Mouse (Mus musculus): ENCODE measurements around the gene Rnase4. TPM values are rescaled to one million over a fixed set of nuclear protein-coding genes. Genes with fewer than 3 reads are reported as not detected.

The Rnase4 gene
- polyA plus RNA-seq, 1 experiment from 2014 or later = 68.6 TPM

GRCm38 (mm10) chr14:51140342-51140741 lies 49.5 kb downstream of the Rnase4 start:
- Histone ChIP-seq H3K4me2 (no peak overlapping the region), H3K9ac (no peak overlapping the region), H3K9me3 (no peaks in the 10 kb centered on the region), H3K27me3 (no peaks in the 10 kb centered on the region), H3K4me3 (no peak overlapping the region), H3K4me1 (no peaks in the 10 kb centered on the region), H3K27ac (no peak overlapping the region), H3K36me3 (no peaks in the 10 kb centered on the region)
- no peak for ATAC-seq (ENCODE audit: insufficient number of reproducible peaks, low FRiP score, low TSS enrichment, low read depth)
- 80% methylated on average over 2 of the region's 2 CpGs for WGBS

DNA sequence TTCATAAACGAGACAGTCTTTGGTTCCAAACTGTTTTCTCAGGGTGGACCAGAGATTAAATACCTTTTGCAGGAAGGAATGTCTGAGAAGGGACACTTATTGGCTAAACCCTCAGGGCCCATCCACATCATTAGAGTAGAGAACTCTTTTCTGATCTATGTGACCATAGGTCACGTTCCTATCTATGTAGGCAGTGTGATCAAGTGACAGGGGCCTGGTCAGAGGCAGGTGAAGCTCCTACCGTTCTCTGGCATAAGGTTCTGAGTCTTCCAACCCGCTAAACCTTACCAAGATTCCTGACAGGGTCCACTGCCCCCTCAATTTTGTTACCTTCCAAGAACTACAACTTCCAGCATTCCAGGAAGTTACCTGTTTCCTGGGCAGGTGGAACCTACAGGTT lies 51.2 kb downstream of the Rnase4 start:
- no peaks in the 10 kb centered on the region for H3K36me3 ChIP-seq
- H3K27me3 ChIP-seq = no peaks in the 10 kb centered on the region
- no peak overlapping the region for H3K4me3 ChIP-seq
- no peak for ATAC-seq (ENCODE audit: insufficient number of reproducible peaks, low FRiP score, low TSS enrichment, low read depth)
- 85% methylated on average over 4 of the region's 4 CpGs for WGBS
- H3K4me1 ChIP-seq = no peaks in the 10 kb centered on the region
- no peak overlapping the region for H3K9ac ChIP-seq
- no peak overlapping the region for H3K27ac ChIP-seq
- H3K4me2 ChIP-seq = no peak overlapping the region
- H3K9me3 ChIP-seq = no peaks in the 10 kb centered on the region

DNA sequence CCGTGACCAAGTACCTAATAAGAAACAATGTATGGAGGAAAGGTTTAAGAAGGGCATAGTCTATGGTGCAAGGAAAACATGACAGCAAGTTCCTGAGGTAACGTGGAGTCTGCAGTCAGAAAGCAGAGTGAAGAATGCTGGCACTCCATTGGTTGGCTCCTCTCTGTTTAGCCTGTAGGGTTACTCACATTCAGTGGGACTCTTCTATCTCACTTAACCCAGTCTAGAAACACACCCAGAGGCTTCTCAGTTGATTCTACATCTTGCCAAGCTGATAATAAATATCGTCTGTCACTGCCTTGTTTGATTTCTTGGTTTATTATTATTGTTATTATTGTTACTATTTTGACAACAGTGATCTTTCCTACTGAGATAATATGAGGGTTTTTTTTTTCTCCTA lies 51.7 kb downstream of the Rnase4 start:
- 73% methylated on average over 3 of the region's 3 CpGs for WGBS
- no peak overlapping the region for H3K27ac ChIP-seq
- no peak for ATAC-seq (ENCODE audit: insufficient number of reproducible peaks, low FRiP score, low TSS enrichment, low read depth)
- H3K4me1 ChIP-seq = no peaks in the 10 kb centered on the region
- H3K9ac ChIP-seq = no peak overlapping the region
- no peak overlapping the region for H3K4me3 ChIP-seq
- H3K36me3 ChIP-seq = no peaks in the 10 kb centered on the region
- no peaks in the 10 kb centered on the region for H3K27me3 ChIP-seq
- H3K9me3 ChIP-seq = no peaks in the 10 kb centered on the region
- H3K4me2 ChIP-seq = no peak overlapping the region

GRCm38 (mm10) chr14:51143287-51143686 lies 52.4 kb downstream of the Rnase4 start:
- no peak overlapping the region for H3K9ac ChIP-seq
- H3K27ac ChIP-seq = no peak overlapping the region
- H3K4me1 ChIP-seq = no peaks in the 10 kb centered on the region
- 61% methylated on average over 4 of the region's 4 CpGs for WGBS
- no peaks in the 10 kb centered on the region for H3K27me3 ChIP-seq
- no peak overlapping the region for H3K4me3 ChIP-seq
- no peak for ATAC-seq (ENCODE audit: insufficient number of reproducible peaks, low FRiP score, low TSS enrichment, low read depth)
- H3K4me2 ChIP-seq = no peak overlapping the region
- H3K9me3 ChIP-seq = no peaks in the 10 kb centered on the region
- H3K36me3 ChIP-seq = no peaks in the 10 kb centered on the region

GRCm38 (mm10) chr14:51143937-51144336 lies 53.1 kb downstream of the Rnase4 start:
- Histone ChIP-seq H3K4me2 (no peak overlapping the region), H3K9me3 (no peaks in the 10 kb centered on the region), H3K27me3 (no peaks in the 10 kb centered on the region), H3K27ac (no peak overlapping the region), H3K4me1 (no peaks in the 10 kb centered on the region), H3K36me3 (no peaks in the 10 kb centered on the region), H3K9ac (no peak overlapping the region), H3K4me3 (no peak overlapping the region)
- ATAC-seq (ENCODE audit: insufficient number of reproducible peaks, low FRiP score, low TSS enrichment, low read depth) = no peak
- 54% methylated on average over 2 of the region's 2 CpGs for WGBS

- Histone ChIP-seq H3K9ac (no peak overlapping the region), H3K36me3 (no peaks in the 10 kb centered on the region), H3K4me1 (no peaks in the 10 kb centered on the region), H3K27ac (no peak overlapping the region), H3K27me3 (no peaks in the 10 kb centered on the region), H3K4me2 (no peak overlapping the region), H3K9me3 (no peaks in the 10 kb centered on the region), H3K4me3 (no peak overlapping the region)
- WGBS = 89% methylated on average over 4 of the region's 4 CpGs
- no peak for ATAC-seq (ENCODE audit: insufficient number of reproducible peaks, low FRiP score, low TSS enrichment, low read depth)
These were observed 53.6 kb downstream of the Rnase4 start for GRCm38 (mm10) chr14:51144451-51144850.

DNA sequence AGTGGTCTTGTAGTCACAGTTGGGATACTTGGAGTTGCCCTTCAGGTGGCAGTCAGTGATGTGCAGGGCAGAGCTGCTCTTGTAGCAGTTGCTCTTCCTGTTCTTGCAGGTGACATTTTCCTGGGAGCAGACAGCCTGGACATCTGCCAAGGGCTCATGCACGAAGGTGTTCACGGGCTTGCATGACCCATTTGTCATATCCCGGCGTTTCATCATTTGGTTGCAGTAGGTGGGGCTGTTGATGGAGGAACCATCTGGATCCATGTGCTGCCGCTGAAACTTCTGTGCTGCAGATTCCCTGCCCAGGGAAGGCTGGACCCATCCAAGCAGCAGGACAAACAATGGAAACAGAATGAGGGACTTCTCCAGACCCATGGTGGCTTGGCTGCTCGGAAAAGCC lies 54.6 kb downstream of the Rnase4 start:
- H3K27ac ChIP-seq = no peak overlapping the region; the same call in 1 of the 2 replicates
- H3K9ac ChIP-seq = no peak overlapping the region
- H3K27me3 ChIP-seq = no peaks in the 10 kb centered on the region
- H3K9me3 ChIP-seq = no peaks in the 10 kb centered on the region
- H3K4me3 ChIP-seq = no peak overlapping the region
- H3K4me1 ChIP-seq = no peaks in the 10 kb centered on the region
- no peak for ATAC-seq (ENCODE audit: insufficient number of reproducible peaks, low FRiP score, low TSS enrichment, low read depth)
- H3K36me3 ChIP-seq = no peaks in the 10 kb centered on the region
- WGBS = 72% methylated on average over 6 of the region's 6 CpGs
- no peak overlapping the region for H3K4me2 ChIP-seq

- Histone ChIP-seq H3K4me2 (no peak within 1 kb of the TSS), H3K36me3 (no peaks in the 10 kb centered on the region), H3K9ac (no peak within 1 kb of the TSS), H3K27me3 (no peaks in the 10 kb centered on the region), H3K4me3 (no peak within 1 kb of the TSS), H3K9me3 (no peaks in the 10 kb centered on the region), H3K4me1 (no peaks in the 10 kb centered on the region), H3K27ac (no peak within 1 kb of the TSS; the same call in 1 of the 2 replicates)
- ATAC-seq (ENCODE audit: insufficient number of reproducible peaks, low FRiP score, low TSS enrichment, low read depth) = no peak
- WGBS = 59% methylated on average over 2 of the region's 2 CpGs
These were observed 55.8 kb downstream of the Rnase4 start, which contains the start of gene Rnase1 for GRCm38 (mm10) chr14:51146685-51147084. Gene Rnase1 (minus strand): TSS chr14:51146785.

DNA sequence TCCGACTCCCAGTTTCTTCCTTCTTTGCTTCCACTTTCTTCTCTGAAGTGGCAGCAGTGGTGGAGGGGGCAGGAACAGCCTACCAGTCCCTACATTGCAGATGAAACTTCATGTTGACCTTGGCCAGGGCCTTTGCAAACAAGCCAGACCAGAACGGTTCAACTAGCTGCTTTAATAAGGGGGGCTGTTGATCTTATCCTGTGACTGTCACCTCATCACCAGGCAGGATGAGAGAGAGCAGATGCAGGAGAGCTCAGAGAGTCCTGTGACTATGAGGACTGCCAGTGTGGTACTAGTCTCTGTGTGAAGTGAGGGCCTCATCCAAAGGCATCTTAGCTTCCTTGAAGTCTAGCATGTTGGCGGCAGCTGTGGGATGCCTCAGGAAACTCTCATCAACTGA lies 57.1 kb downstream of the Rnase4 start:
- no peak for ATAC-seq (ENCODE audit: insufficient number of reproducible peaks, low FRiP score, low TSS enrichment, low read depth)
- Histone ChIP-seq H3K4me3 (no peak overlapping the region), H3K36me3 (no peaks in the 10 kb centered on the region), H3K9ac (no peak overlapping the region), H3K27ac (no peak overlapping the region), H3K9me3 (no peaks in the 10 kb centered on the region), H3K4me1 (no peaks in the 10 kb centered on the region), H3K4me2 (no peak overlapping the region), H3K27me3 (no peaks in the 10 kb centered on the region)
- WGBS = 64% methylated on average over 3 of the region's 3 CpGs

DNA sequence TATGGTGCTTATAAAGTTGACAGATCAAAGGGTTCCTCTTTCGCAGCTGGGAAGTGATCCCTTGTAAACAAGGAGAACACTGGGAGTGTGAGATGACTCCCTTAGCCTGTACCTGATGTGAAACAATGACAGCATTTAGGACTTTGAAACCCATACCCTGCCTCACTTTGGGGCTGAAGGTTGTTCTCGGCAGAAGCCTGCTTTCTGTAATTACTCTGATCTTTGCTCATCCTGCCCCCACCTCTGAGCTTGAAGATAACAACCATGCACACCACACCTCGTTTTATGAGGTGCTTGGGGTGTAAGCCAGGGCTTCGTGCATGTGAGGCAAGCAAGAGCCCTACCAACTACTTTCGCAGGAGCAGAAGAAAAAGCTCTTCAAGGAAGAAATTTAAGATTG lies 58.3 kb downstream of the Rnase4 start:
- no peaks in the 10 kb centered on the region for H3K4me1 ChIP-seq
- ATAC-seq (ENCODE audit: insufficient number of reproducible peaks, low FRiP score, low TSS enrichment, low read depth) = no peak
- H3K9me3 ChIP-seq = no peaks in the 10 kb centered on the region
- H3K36me3 ChIP-seq = no peaks in the 10 kb centered on the region
- H3K4me3 ChIP-seq = no peak overlapping the region
- H3K27me3 ChIP-seq = no peaks in the 10 kb centered on the region
- no peak overlapping the region for H3K9ac ChIP-seq
- no peak overlapping the region for H3K4me2 ChIP-seq
- 18% methylated on average over 5 of the region's 5 CpGs for WGBS
- H3K27ac ChIP-seq = no peak overlapping the region

DNA sequence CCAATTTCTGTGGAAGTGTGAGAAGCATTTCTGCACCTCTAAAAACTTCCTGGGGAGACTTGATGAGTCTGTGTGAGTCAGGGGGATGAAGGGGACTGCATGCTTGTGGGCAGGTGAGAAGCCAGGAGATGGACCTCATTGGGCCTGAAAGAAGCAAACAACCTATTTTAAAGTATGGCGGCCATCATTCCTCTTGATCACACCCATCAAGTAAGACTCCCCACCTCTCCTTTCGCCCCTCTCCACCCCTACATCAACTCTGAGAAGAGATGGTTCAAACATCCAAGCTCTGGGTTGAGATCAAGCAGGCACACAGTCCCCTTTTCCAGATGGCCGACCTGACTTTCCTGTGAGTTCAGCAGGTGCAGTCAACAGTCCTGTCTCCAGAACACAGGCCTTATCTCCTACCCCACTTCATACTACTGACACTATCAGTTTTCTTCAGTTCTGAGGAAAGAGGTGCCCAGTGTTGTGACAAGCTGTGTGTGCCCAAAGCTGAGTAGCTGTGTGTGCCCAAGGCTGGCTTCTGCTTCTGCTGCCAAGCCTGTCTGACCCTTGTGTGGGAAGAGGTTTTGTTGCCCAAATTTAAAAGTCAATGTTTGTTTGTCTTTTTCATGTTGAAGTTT lies 59.4 kb downstream of the Rnase4 start:
- WGBS = 86% methylated on average over 3 of the region's 3 CpGs
- no peaks in the 10 kb centered on the region for H3K4me1 ChIP-seq
- no peak overlapping the region for H3K4me3 ChIP-seq
- H3K27me3 ChIP-seq = no peaks in the 10 kb centered on the region
- no peaks in the 10 kb centered on the region for H3K9me3 ChIP-seq
- H3K9ac ChIP-seq = no peak overlapping the region
- ATAC-seq (ENCODE audit: insufficient number of reproducible peaks, low FRiP score, low TSS enrichment, low read depth) = no peak
- no peak overlapping the region for H3K4me2 ChIP-seq
- no peak overlapping the region for H3K27ac ChIP-seq
- H3K36me3 ChIP-seq = no peaks in the 10 kb centered on the region

- Histone ChIP-seq H3K4me3 (no peak overlapping the region), H3K4me2 (no peak overlapping the region), H3K36me3 (no peaks in the 10 kb centered on the region), H3K9me3 (no peaks in the 10 kb centered on the region), H3K27ac (no peak overlapping the region), H3K27me3 (no peaks in the 10 kb centered on the region), H3K4me1 (no peaks in the 10 kb centered on the region), H3K9ac (no peak overlapping the region)
- 77% methylated on average over 5 of the region's 5 CpGs for WGBS
- no peak for ATAC-seq (ENCODE audit: insufficient number of reproducible peaks, low FRiP score, low TSS enrichment, low read depth)
These were observed 61.5 kb downstream of the Rnase4 start for GRCm38 (mm10) chr14:51152249-51152870.
